Mouse (Mus musculus) heart, postnatal 36 days (tissue): ENCODE data around the gene Samd4b. TPM values are rescaled to one million over a fixed set of nuclear protein-coding genes. Genes with fewer than 3 reads are reported as not detected.

Experiments
- DNase-seq, 2 experiments: peaks; one replicate each; pipeline ENCODE4 v3.0.0; 2021 to 2022
- intact Hi-C: fragments of 180-260 bp; cut with DNase I; formaldehyde crosslinking; loops from one replicate; pipeline ENCODE4 v1.15.1; 2025
- total RNA-seq, 2 experiments: library from RNA; stranded (reverse); gene quantifications; 2 replicates each; pipeline ENCODE4 v1.2.3; 2021

Samd4b gene
- total RNA-seq, 2 experiments from 2014 or later, result 20.5 to 24.5 TPM

- intact Hi-C loops, result no loop called here
- no peak for DNase-seq
Observed at GRCm38 (mm10) chr7:28384162-28384561, 213.8 kb downstream of the Samd4b start.

GRCm38 (mm10) chr7:28383606-28384005, 214.3 kb downstream of the Samd4b start:
- DNase-seq, result no peak

GRCm38 (mm10) chr7:28382981-28383396, 215.0 kb downstream of the Samd4b start:
- peak; percentile 54 to 55 for DNase-seq
- intact Hi-C loops, result no loop called here

More at GRCm38 (mm10) chr7:28383606-28384005, 214.3 kb downstream of the Samd4b start:
- intact Hi-C loops, result no loop called here

- intact Hi-C loops, result no loop called here
- DNase-seq, result no peak
Observed at GRCm38 (mm10) chr7:28382347-28382951, 215.5 kb downstream of the Samd4b start.

GRCm38 (mm10) chr7:28381938-28382337, 216.0 kb downstream of the Samd4b start:
- peak; percentile 85 to 90 for DNase-seq
- intact Hi-C loops, result no loop called here

- DNase-seq, result peak; percentile 83 to 88
- intact Hi-C loops, result no loop called here
Observed at GRCm38 (mm10) chr7:28381017-28381790, 216.7 kb downstream of the Samd4b start.

- DNase-seq, result no peak
- intact Hi-C loops, result no loop called here
Observed at GRCm38 (mm10) chr7:28380237-28381016, 217.5 kb downstream of the Samd4b start, which contains the start of gene Zfp36. Gene Zfp36, minus strand, starts transcription at chr7:28380253.

- peak; percentile 99 for DNase-seq
- intact Hi-C loops, result loop anchor here (5.0 to 10.0 kb wide), 3 partner anchors 428 to 1044 kb away; partner anchors contain the start of genes Hnrnpl and Ltbp4
Observed at GRCm38 (mm10) chr7:28378769-28379651, 218.9 kb downstream of the Samd4b start.

- DNase-seq, result peak; percentile 72 to 83
- intact Hi-C loops, result loop anchor here (5.0 to 10.0 kb wide), 3 partner anchors 429 to 1043 kb away; partner anchors contain the start of genes Hnrnpl and Ltbp4
Observed at GRCm38 (mm10) chr7:28378066-28378690, 219.8 kb downstream of the Samd4b start.

- peak in 1 of 2 experiments; percentile 56 for DNase-seq
Observed at GRCm38 (mm10) chr7:28377190-28378065, 220.5 kb downstream of the Samd4b start.

GRCm38 (mm10) chr7:28376011-28376771, 221.8 kb downstream of the Samd4b start:
- peak; percentile 85 to 88 for DNase-seq
- intact Hi-C loops, result loop anchor here (5.0 to 10.0 kb wide), 3 partner anchors 431 to 1041 kb away; partner anchors contain the start of genes Hnrnpl and Ltbp4

More at GRCm38 (mm10) chr7:28377190-28378065, 220.5 kb downstream of the Samd4b start:
- intact Hi-C loops, result loop anchor here (5.0 to 10.0 kb wide), 3 partner anchors 430 to 1043 kb away; partner anchors contain the start of genes Hnrnpl and Ltbp4

- DNase-seq, result peak; percentile 90 to 91
- intact Hi-C loops, result loop anchor here (5.0 to 10.0 kb wide), 3 partner anchors 432 to 1041 kb away; partner anchors contain the start of genes Hnrnpl and Ltbp4
Observed at GRCm38 (mm10) chr7:28375176-28375921, 222.6 kb downstream of the Samd4b start.

GRCm38 (mm10) chr7:28374647-28375046, 223.3 kb downstream of the Samd4b start:
- no peak for DNase-seq
- intact Hi-C loops, result loop anchor here (5.0 to 10.0 kb wide), 3 partner anchors 433 to 1040 kb away; partner anchors contain the start of genes Hnrnpl and Ltbp4

GRCm38 (mm10) chr7:28373891-28374495, 224.0 kb downstream of the Samd4b start:
- intact Hi-C loops, result loop anchor here (1.0 to 10.0 kb wide), 3 partner anchors 12 to 1039 kb away; partner anchors contain the start of gene Ltbp4
- DNase-seq, result no peak

GRCm38 (mm10) chr7:28373131-28373581, 224.8 kb downstream of the Samd4b start:
- DNase-seq, result peak; percentile 83
- intact Hi-C loops, result loop anchor here (1.0 to 10.0 kb wide), 3 partner anchors 13 to 1038 kb away; partner anchors contain the start of gene Ltbp4
